Mouse (Mus musculus): ENCODE measurements around the gene Ndufs2.

Ndufs2 gene

DNA sequence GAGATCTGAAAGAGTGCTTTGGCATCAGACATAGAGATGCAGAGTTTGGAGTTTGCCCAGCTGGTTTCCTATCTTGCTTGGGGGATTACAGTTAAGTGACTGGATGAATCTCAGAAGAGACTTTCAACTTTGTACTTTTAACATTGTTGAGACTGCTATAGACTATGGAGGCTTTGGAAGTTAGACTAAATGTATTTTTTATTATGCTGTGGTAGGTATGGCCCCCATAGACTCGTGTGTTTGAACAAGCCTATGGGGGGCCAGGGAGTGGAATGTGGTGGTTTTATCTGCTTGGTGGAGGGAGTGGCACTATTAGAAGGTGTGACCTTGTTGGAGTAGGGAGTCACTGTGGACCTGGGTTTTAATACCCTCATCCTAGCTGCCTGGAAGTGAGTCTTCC lies 51.7 kb downstream of the Ndufs2 start:
- no peak for ATAC-seq (ENCODE audit: low TSS enrichment)

DNA sequence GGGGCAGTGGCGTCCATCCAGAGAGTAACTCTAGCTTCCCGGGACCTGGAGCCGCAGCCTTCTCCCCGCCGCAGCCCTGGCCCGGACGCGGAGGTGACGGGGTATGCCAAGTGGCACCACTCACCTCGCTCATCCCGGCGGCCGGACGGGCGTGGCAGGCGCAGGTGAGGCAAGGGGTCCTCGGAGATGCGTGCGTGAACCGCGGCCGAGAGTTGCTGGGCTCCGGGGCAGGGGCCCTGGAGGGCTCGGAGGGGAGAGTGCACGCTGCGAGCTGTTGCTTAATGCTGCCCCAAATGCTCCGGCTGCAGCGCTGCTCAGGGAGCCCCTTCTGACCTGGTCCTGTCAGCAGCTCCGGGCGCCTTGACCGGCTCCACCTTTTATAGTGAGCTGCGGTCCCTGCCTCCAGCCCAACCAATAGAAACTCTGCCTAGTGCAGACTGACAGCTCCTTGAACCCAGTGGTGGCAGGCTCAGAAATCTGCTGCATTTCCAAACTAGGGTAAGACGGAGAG lies 55.2 kb downstream of the Ndufs2 start, which contains the start of gene Pcp4l1:
Gene Pcp4l1 (minus strand): TSS at position 382 of the 511 bp plus-strand sequence.
- ATAC-seq (ENCODE audit: low TSS enrichment), result peak; percentile 96

DNA sequence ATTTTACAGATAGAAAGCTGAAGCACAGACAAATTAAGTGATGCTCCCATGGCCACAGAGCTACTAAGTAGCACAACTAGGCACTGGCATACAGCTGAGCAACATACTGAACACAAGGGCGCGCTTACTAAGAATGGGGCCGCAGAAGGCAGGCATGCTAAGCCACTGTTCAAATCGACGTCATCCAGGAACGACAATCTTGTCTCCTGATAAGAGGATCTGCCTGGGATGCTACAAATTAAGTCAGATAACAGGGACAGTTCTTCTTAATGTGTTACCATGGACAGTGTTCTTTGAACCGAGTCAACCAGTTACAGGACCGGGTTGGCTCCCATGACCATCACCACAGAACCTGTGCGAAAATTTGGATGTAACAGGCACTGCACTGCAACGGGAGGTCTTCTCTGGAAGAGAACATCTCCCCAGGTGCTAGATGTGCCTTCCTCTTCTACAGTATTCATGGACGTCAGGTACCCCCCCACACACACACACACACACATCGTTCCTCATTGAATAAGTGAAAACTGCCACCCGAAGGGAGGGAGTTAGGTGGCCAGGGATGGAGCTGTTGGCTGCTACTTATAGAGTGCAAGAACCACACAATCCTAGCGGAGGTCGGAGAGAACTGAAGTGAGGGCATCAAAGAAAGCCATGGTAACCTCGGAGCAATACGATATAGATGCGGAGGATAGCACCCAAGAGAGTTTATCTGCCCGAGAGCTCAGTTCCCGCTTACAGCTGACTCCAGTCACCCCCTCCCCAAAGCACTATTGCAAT lies 56.0 kb downstream of the Ndufs2 start:
- no peak for ATAC-seq (ENCODE audit: low TSS enrichment)

DNA sequence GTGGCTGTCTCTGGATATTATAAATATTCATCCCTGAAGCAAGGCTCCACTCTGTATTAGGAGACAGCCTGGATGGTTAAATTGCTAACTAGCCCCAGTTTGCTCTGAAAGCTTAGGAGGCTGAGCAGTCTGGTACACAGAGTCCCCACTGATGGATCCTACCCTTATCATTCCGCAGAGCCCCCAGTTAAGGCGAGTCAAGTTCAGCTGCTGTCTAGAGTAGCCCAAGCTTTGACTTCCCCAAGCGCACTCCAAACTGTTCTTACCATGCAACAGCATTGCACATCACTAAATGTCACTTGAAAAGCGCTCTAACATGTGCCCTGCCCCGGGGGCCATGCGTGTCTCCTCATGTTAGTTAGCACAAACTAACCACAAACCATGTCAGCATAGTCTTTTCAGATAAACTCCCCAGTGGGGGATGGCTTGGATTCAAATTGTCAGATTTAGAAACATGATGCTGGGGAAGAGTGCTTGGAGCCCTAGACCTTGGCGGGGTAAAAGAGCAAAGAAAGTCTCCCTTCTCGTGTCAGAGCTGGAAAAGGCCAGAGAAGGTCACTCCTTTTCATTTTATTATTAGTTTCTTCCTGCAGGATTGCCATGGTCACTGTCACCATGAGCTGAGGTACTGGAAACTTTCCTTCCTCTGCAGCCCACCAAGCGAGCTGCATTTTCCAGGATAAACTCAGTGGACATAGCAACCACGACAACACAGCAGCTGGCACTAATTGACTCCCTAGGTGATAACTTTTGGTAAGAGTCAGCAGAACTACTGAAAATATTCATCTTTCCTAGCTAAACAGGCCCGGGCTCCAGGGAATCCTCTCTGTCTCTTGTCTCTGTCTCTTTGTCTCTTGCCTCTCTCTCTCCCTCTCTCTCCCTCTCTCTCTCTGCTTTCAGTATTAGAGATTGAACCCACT lies 57.0 kb downstream of the Ndufs2 start:
- no peak for ATAC-seq (ENCODE audit: low TSS enrichment)

DNA sequence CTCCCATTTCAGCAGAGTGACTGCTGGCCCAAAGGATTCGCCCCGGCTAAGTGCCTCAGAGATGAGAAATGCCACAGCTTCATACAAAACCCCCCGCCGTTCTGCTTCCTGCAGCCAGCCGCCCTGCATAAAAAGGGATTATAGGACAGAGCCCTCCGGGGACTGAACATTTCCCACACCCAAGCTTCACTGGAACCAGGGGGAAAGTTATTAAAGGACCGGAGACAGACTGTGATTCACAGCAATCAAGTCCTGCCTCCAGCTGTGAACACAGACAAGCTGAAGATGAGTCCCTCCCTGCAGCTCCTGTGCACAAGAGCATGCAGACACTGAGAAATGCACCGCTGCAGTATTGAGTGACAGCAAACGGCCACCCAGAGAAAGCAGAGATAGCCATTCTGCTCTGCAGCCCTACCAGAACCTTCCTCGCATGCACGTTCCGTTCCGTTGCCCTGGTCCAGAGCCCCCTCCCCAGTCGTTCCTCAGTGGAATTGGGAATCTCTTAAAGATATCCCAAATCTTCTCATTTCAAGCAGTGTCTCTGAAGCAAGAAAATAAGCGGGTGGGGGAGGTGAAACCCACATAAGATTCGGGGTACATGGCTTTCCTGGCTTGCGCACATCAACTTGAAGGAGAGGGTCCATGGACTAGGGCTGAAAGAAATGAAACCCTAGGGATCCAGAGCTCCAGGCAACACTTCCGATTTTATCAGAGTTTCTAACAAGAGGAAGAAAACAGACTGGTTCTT lies 57.9 kb downstream of the Ndufs2 start:
- peak; percentile 45; the same call in 1 of the 2 replicates for ATAC-seq (ENCODE audit: low TSS enrichment)

DNA sequence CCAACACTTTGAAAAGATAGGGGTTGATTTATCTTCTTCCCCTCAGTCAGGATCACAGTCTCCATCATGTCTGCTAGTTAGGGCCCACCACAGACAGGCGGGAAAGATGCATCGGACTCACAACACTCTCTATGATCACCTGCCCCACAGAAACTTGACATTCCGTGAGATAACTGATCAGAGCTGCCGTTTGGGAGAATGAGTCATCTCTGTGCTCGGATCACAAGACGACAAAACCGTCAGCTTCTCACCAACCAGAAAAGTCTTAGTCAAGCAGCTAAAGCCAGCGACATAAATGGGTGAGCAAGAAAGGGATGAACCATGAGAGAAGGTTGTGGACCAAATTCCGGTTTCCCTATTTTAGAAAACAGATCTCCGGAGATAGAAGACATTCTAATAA lies 58.9 kb downstream of the Ndufs2 start:
- ATAC-seq (ENCODE audit: low TSS enrichment), result no peak

DNA sequence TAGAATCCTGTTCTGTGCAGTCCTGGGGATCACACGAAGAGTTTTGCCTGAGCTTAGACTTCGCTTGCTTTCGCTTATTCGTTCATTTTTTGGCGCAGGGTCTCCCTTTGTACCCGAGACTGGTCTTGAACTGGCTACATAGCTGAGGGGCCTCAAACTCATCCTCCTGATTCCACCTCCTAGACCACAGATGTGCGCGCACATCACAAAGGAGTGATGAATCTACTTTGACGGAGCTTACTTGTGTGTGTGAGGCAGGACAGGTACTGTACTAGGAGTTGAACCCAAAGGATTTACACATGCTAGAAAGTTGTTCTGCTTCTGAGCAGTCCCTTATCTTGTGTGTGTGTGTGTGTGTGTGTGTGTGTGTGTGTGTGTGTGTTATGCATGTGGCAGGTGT lies 60.4 kb downstream of the Ndufs2 start:
- ATAC-seq (ENCODE audit: low TSS enrichment), result no peak

DNA sequence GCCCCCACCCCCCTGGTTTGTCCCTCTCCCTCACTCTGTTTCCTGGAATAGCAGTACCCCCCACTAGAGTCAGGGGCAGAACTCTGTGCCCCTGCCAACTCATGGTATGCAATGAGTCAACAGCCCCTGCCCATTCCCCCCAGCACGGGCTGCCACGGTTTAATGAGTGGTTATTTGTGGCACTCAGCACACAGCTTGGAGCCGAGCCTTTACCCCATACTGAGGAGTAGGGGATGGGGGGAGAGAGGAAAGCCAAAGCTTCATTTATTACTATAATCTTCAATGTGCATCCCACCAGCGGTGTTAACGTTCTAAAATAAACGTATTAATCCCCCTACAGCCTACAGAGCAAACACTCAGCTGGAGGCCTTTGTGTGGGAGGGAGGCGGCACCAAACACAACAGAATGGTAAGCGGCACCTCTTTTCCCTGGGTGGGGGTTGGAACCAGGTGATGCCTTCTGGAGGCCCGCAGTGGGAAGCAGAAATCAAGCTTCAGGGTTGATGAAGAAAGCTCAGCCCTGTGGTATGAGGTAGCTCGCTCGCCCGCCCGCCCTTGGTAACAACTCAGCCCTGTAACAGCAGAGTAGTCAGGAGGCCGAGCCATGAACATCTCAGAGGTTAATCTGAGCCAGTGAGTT lies 61.6 kb downstream of the Ndufs2 start:
- ATAC-seq (ENCODE audit: low TSS enrichment), result no peak

DNA sequence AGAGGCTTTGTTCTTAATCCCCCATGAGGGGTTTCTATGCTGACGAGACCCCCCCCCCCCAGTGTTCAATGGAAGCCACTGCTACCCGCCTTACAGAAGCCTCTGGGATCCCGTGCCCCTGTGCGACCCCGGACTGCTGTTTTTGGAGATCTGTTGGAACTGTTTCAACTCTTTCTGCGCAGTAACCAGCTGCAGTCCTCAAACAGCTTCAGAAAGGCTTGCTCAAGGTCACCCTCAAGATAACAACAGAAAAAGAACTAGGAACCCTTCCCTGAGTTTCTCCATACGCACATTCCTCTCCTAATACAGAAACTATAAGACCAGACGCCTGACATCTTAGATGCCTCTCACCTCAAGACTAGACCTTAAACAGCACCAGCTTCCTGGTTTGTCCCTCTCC lies 62.1 kb downstream of the Ndufs2 start:
- no peak for ATAC-seq (ENCODE audit: low TSS enrichment)

DNA sequence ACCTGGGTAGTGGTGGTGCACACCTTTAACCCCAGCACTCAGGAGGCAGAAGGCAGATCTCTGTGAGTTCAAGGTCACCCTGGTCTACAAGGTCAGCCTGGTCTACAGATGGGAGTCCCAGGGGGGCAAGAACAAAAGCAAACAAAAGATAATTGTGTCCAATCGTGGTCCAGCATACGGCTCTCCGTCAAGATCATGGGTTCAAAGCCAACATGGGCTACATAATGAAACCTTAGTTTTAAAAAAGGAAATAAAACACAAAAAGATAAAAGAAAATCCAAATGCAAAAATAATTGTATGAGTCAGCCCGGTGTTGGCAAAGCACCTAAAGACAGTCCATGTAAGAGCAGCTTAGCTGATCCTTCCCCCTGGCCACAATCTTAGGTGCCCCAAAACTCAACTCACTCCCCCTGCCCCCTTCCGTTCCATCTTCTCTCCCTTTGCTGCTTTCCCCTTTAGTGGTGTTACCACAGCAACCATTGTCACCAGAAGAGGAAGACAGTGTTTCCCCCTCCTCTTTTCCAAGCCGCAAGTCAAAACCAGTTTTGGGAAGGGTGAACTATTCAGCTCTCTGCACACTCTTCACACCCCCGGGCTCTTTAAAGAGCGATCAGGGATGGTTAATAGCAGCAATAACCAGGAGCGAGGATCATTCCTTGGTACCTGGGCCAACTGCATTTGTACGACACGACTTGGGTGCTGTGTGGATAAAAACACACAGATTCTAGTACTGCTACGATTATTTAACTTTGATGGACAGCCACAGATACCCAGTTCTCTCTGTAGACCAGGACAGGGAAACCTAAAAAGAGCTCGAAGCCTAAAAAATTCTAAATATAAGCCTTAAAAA lies 63.1 kb downstream of the Ndufs2 start:
- no peak for ATAC-seq (ENCODE audit: low TSS enrichment)

DNA sequence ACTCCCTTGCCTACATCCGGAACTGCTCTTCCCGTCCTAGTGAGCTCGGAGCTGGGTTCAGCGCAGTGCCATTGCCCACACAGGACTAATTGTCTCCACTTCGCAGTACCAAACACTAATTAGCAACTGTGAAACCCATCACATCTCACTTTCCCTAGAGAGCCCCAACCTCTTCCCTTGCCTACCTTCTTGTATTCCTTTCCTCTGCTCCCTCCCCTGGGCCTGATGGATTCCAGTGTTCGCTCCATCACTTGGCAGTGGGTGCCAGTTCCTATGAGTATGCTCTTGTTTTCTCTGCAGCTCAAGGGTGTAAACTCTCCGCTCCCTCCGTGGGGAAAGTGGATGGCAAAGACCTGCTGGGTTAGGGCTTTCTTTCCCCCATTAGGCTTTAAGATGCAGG lies 65.5 kb downstream of the Ndufs2 start:
- ATAC-seq (ENCODE audit: low TSS enrichment), result no peak
